Mouse (Mus musculus) neural tube, embryonic 14.5 days (tissue): ENCODE results near the gene Rgs8. TPM values are rescaled to one million over a fixed set of nuclear protein-coding genes. Genes with fewer than 3 reads are reported as not detected.
A peak's percentile ranks its signal among the peaks of the same experiment; 100 is the strongest.

Source experiments
- ATAC-seq: fragments of 200-750 bp; cut with Nextera tagmentation; 2 replicates; pipeline ENCODE4 v1.8.0; 2017; ENCODE audit warnings: low read depth, mild to moderate bottlenecking, moderate TSS enrichment, moderate library complexity
- H3K27ac ChIP-seq: fragments of 300-500 bp; sonication (generic); 2 replicates; pipeline ENCODE4 v1.5.1; 2014; ENCODE audit warnings: low read depth, mild to moderate bottlenecking, control low read depth, low read length, moderate library complexity, mixed read lengths
- H3K27me3 ChIP-seq: fragments of 300-500 bp; sonication (generic); 2 replicates; pipeline ENCODE4 v1.6.1; 2014; ENCODE audit warnings: low read length; ENCODE audit not compliant: control insufficient read depth, insufficient read depth
- H3K36me3 ChIP-seq: fragments of 300-500 bp; sonication (generic); 2 replicates; pipeline ENCODE4 v1.6.1; 2014; ENCODE audit warnings: low read length, mixed read lengths; ENCODE audit not compliant: control insufficient read depth, insufficient read depth
- H3K4me1 ChIP-seq: fragments of 300-500 bp; sonication (generic); 2 replicates; pipeline ENCODE4 v1.6.1; 2014; ENCODE audit warnings: low read length; ENCODE audit not compliant: control insufficient read depth, insufficient read depth
- H3K4me2 ChIP-seq: fragments of 300-500 bp; sonication (generic); 2 replicates; pipeline ENCODE4 v1.6.1; 2014; ENCODE audit warnings: mild to moderate bottlenecking, low read depth, low read length, control low read depth
- H3K4me3 ChIP-seq: fragments of 300-500 bp; sonication (generic); 2 replicates; pipeline ENCODE4 v1.5.1; 2014; ENCODE audit warnings: low read depth, low read length, control low read depth, mixed read lengths
- H3K9ac ChIP-seq: fragments of 300-500 bp; sonication (generic); replicated peaks from 2 replicates; pipeline ENCODE4 v1.6.1; 2014; ENCODE audit warnings: low read depth, mild to moderate bottlenecking, control low read depth, low read length, mixed read lengths
- H3K9me3 ChIP-seq: fragments of 300-500 bp; sonication (generic); 2 replicates; pipeline ENCODE4 v1.6.1; 2016; ENCODE audit warnings: low read length; ENCODE audit not compliant: control insufficient read depth
- WGBS: fragments of 180-500 bp; shearing (Covaris S2); extraction: QIAGEN DNeasy Blood & Tissue Kit; methylation state at CpG from one replicate; pipeline ENCODE4 v1.1.7; 2014; 5-methylcytosine and 5-hydroxymethylcytosine counted together
- polyA plus RNA-seq: library from polyadenylated mRNA; unstranded; fragments of >200 nt; fragmentation: Nextera tagmentation; extraction: Ambion mirVana; gene quantifications from 2 replicates; pipeline ENCODE4 v1.2.1, GENCODE M21; 2014

Gene Rgs8
- polyA plus RNA-seq, 1 experiment from 2014 or later = 12.1 TPM

- Histone ChIP-seq H3K9ac (peak overlapping the region; percentile 48), H3K4me3 (peak overlapping the region; percentile 43), H3K4me2 (peak overlapping the region; percentile 81), H3K27me3 (no peaks in the 10 kb centered on the region), H3K9me3 (no peaks in the 10 kb centered on the region), H3K4me1 (peaks cover 21% of the 10 kb centered on the region; the same call in 1 of the 2 replicates), H3K36me3 (no peaks in the 10 kb centered on the region), H3K27ac (0 out of 2 replicates have a peak overlapping the region, but pooled peaks have one; percentile 16)
- 25% methylated on average over 12 of the region's 12 CpGs for WGBS
- no peak for ATAC-seq
Observed at GRCm38 (mm10) chr1:153740775-153741400, 88.1 kb downstream of the Rgs8 start.

- peaks cover 21% of the 10 kb centered on the region; the same call in 1 of the 2 replicates for H3K4me1 ChIP-seq
- H3K36me3 ChIP-seq = no peaks in the 10 kb centered on the region
- no peaks in the 10 kb centered on the region for H3K27me3 ChIP-seq
- peak overlapping the region; percentile 81 for H3K4me2 ChIP-seq
- no peak overlapping the region; the same call in 1 of the 2 replicates for H3K27ac ChIP-seq
- H3K4me3 ChIP-seq = peak overlapping the region; percentile 43
- 48% methylated on average over 18 of the region's 18 CpGs for WGBS
- no peaks in the 10 kb centered on the region for H3K9me3 ChIP-seq
- ATAC-seq = no peak
- no peak overlapping the region for H3K9ac ChIP-seq
Observed at GRCm38 (mm10) chr1:153741551-153742316, 88.9 kb downstream of the Rgs8 start.

GRCm38 (mm10) chr1:153742374-153743155 is 89.7 kb downstream of the Rgs8 start:
- peak overlapping the region; percentile 81 for H3K4me2 ChIP-seq
- H3K4me3 ChIP-seq = 0 out of 2 replicates have a peak overlapping the region, but pooled peaks have one; percentile 4
- no peak overlapping the region for H3K27ac ChIP-seq
- no peaks in the 10 kb centered on the region for H3K27me3 ChIP-seq
- ATAC-seq = no peak
- H3K36me3 ChIP-seq = no peaks in the 10 kb centered on the region
- no peaks in the 10 kb centered on the region for H3K9me3 ChIP-seq
- H3K9ac ChIP-seq = no peak overlapping the region
- H3K4me1 ChIP-seq = peaks cover 18% of the 10 kb centered on the region; the same call in 1 of the 2 replicates
- WGBS = 59% methylated on average over 11 of the region's 11 CpGs

- no peaks in the 10 kb centered on the region for H3K27me3 ChIP-seq
- no peak overlapping the region for H3K9ac ChIP-seq
- no peaks in the 10 kb centered on the region for H3K9me3 ChIP-seq
- WGBS = 55% methylated on average over 14 of the region's 14 CpGs
- ATAC-seq = peak; percentile 35; the same call in 1 of the 2 replicates
- no peak overlapping the region for H3K4me2 ChIP-seq
- H3K36me3 ChIP-seq = no peaks in the 10 kb centered on the region
- H3K4me3 ChIP-seq = no peak overlapping the region
- H3K4me1 ChIP-seq = peaks cover 20% of the 10 kb centered on the region
- no peak overlapping the region for H3K27ac ChIP-seq
Observed at GRCm38 (mm10) chr1:153746119-153746670, 93.4 kb downstream of the Rgs8 start.

GRCm38 (mm10) chr1:153746728-153747127 is 93.9 kb downstream of the Rgs8 start:
- no peak overlapping the region for H3K4me2 ChIP-seq
- H3K36me3 ChIP-seq = no peaks in the 10 kb centered on the region
- H3K4me3 ChIP-seq = no peak overlapping the region
- H3K9ac ChIP-seq = no peak overlapping the region
- no peak overlapping the region for H3K27ac ChIP-seq
- H3K27me3 ChIP-seq = no peaks in the 10 kb centered on the region
- no peaks in the 10 kb centered on the region for H3K9me3 ChIP-seq
- WGBS = under 1% methylated on average over 12 of the region's 12 CpGs
- H3K4me1 ChIP-seq = peaks cover 21% of the 10 kb centered on the region
- peak; percentile 20; the same call in 1 of the 2 replicates for ATAC-seq

GRCm38 (mm10) chr1:153747861-153748530 is 95.2 kb downstream of the Rgs8 start:
- 70% methylated on average over 12 of the region's 12 CpGs for WGBS
- no peaks in the 10 kb centered on the region for H3K9me3 ChIP-seq
- 0 out of 2 replicates have a peak overlapping the region, but pooled peaks have one; percentile 73 for H3K27ac ChIP-seq
- peak overlapping the region; percentile 66; the same call in 1 of the 2 replicates for H3K4me2 ChIP-seq
- no peak for ATAC-seq
- H3K9ac ChIP-seq = no peak overlapping the region; the same call in 1 of the 2 replicates
- H3K36me3 ChIP-seq = no peaks in the 10 kb centered on the region
- no peaks in the 10 kb centered on the region for H3K27me3 ChIP-seq
- peaks cover 21% of the 10 kb centered on the region for H3K4me1 ChIP-seq
- H3K4me3 ChIP-seq = no peak overlapping the region

- Histone ChIP-seq H3K27me3 (no peaks in the 10 kb centered on the region), H3K9me3 (no peaks in the 10 kb centered on the region), H3K4me1 (peaks cover 20% of the 10 kb centered on the region), H3K4me3 (peak overlapping the region; percentile 29; the same call in 1 of the 2 replicates), H3K4me2 (peak overlapping the region; percentile 66; the same call in 1 of the 2 replicates), H3K36me3 (no peaks in the 10 kb centered on the region), H3K27ac (peak overlapping the region; percentile 73), H3K9ac (no peak overlapping the region; the same call in 1 of the 2 replicates)
- WGBS = 0% methylated on average over 1 of the region's 1 CpGs
- ATAC-seq = no peak
Observed at GRCm38 (mm10) chr1:153748549-153748948, 95.7 kb downstream of the Rgs8 start.

- Histone ChIP-seq H3K4me2 (peak within 1 kb of the TSS; percentile 66), H3K9me3 (no peaks in the 10 kb centered on the region), H3K4me3 (peak within 1 kb of the TSS; percentile 29), H3K27me3 (no peaks in the 10 kb centered on the region), H3K27ac (peak within 1 kb of the TSS; percentile 73), H3K4me1 (peaks cover 20% of the 10 kb centered on the region), H3K9ac (peak within 1 kb of the TSS; percentile 39), H3K36me3 (no peaks in the 10 kb centered on the region)
- peak; percentile 63 for ATAC-seq
- WGBS = 3% methylated on average over 18 of the region's 18 CpGs
Observed at GRCm38 (mm10) chr1:153749211-153749801, 96.5 kb downstream of the Rgs8 start, which contains the start of gene Rnasel. Gene Rnasel, plus strand, starts transcription at chr1:153749426.
